Mouse (Mus musculus) spleen, adult 2 months (tissue): ENCODE measurements around the gene Fbxo47. TPM values are rescaled to one million over a fixed set of nuclear protein-coding genes. Genes with fewer than 3 reads are reported as not detected.
A peak's percentile ranks its signal among the peaks of the same experiment; 100 is the strongest.

Source experiments
- DNase-seq, 2 experiments: peaks; one replicate each; pipeline versions ENCODE4 v3.0.0 to v3.0.0-alpha.2; 2012 to 2021; ENCODE audit warnings: low spot score in 2 of 2, low read depth in 1 of 2
- H3K27ac ChIP-seq: fragments of 200-500 bp; 2 replicates; pipeline ENCODE4 v1.5.1; 2012; ENCODE audit warnings: low read length, inconsistent platforms; ENCODE audit not compliant: insufficient read depth
- H3K27me3 ChIP-seq: fragments of 200-500 bp; 2 replicates; pipeline ENCODE4 v1.6.1; 2012; ENCODE audit warnings: mild to moderate bottlenecking, moderate library complexity, low read length, inconsistent platforms; ENCODE audit not compliant: control insufficient read depth, insufficient read depth
- H3K36me3 ChIP-seq: fragments of 200-500 bp; 2 replicates; pipeline ENCODE4 v1.6.1; 2012; ENCODE audit warnings: mild to moderate bottlenecking, low read length, inconsistent platforms; ENCODE audit not compliant: control insufficient read depth, insufficient read depth
- H3K4me1 ChIP-seq: fragments of 200-500 bp; 2 replicates; pipeline ENCODE4 v1.6.1; 2011; ENCODE audit warnings: inconsistent platforms; ENCODE audit not compliant: control insufficient read depth, insufficient read depth, insufficient read length
- H3K4me3 ChIP-seq: fragments of 200-500 bp; 2 replicates; pipeline ENCODE4 v1.5.1; 2011; ENCODE audit warnings: mild to moderate bottlenecking, inconsistent platforms; ENCODE audit not compliant: insufficient read depth, insufficient read length; ENCODE audit errors: extremely low read depth
- CTCF ChIP-seq: fragments of 200-500 bp; IDR thresholded peaks from 2 replicates; pipeline ENCODE4 v1.5.1; 2011; ENCODE audit warnings: mild to moderate bottlenecking, inconsistent platforms; ENCODE audit not compliant: insufficient read depth, insufficient read length, insufficient replicate concordance; ENCODE audit errors: extremely low read depth
- POLR2A ChIP-seq: fragments of 200-500 bp; IDR thresholded peaks from 2 replicates; pipeline ENCODE4 v1.6.1; 2011; ENCODE audit warnings: low read depth, low read length, inconsistent platforms
- WGBS: fragments of 180-500 bp; shearing (Covaris S2); methylation state at CpG from one replicate; pipeline ENCODE4 v1.1.7; 2018; 5-methylcytosine and 5-hydroxymethylcytosine counted together
- polyA plus RNA-seq: library from polyadenylated mRNA; depleted of rRNA; stranded (reverse); fragments of >200 nt; gene quantifications from 2 replicates; pipeline ENCODE4 v1.2.3, GENCODE M21; 2012

Gene Fbxo47
- polyA plus RNA-seq, 1 experiment: 0.20 TPM

GRCm38 (mm10) chr11:97819923-97820322 is 64.0 kb downstream of the Fbxo47 start:
- Histone ChIP-seq H3K4me1 (peaks cover 18% of the 10 kb centered on the region), H3K27me3 (no peaks in the 10 kb centered on the region), H3K36me3 (peaks cover 31% of the 10 kb centered on the region), H3K27ac (peak overlapping the region; percentile 40; the same call in 1 of the 2 replicates), H3K4me3 (no peak overlapping the region)
- WGBS: 66% methylated on average over 5 of the region's 5 CpGs
- no peak for DNase-seq
- TF ChIP-seq CTCF (no peak), POLR2A (no peak)

GRCm38 (mm10) chr11:97819102-97819501 is 64.9 kb downstream of the Fbxo47 start:
- Histone ChIP-seq H3K27ac (no peak overlapping the region), H3K36me3 (peaks cover 31% of the 10 kb centered on the region), H3K27me3 (no peaks in the 10 kb centered on the region), H3K4me3 (no peak overlapping the region), H3K4me1 (peaks cover 10% of the 10 kb centered on the region; the same call in 1 of the 2 replicates)
- DNase-seq: no peak
- WGBS: 70% methylated on average over 4 of the region's 4 CpGs
- no peak for TF ChIP-seq POLR2A
- TF ChIP-seq CTCF: no peak

GRCm38 (mm10) chr11:97818571-97818970 is 65.4 kb downstream of the Fbxo47 start:
- 52% methylated on average over 4 of the region's 4 CpGs for WGBS
- no peak overlapping the region for H3K4me3 ChIP-seq

GRCm38 (mm10) chr11:97818003-97818402 is 66.0 kb downstream of the Fbxo47 start:
- 84% methylated on average over 6 of the region's 6 CpGs for WGBS
- 0 out of 2 replicates have a peak overlapping the region, but pooled peaks have one; percentile 14 for H3K27ac ChIP-seq
- H3K27me3 ChIP-seq: no peaks in the 10 kb centered on the region
- H3K4me1 ChIP-seq: peaks cover 10% of the 10 kb centered on the region; the same call in 1 of the 2 replicates
- H3K36me3 ChIP-seq: peaks cover 32% of the 10 kb centered on the region
- DNase-seq: no peak
- no peak overlapping the region for H3K4me3 ChIP-seq
- TF ChIP-seq POLR2A (no peak), CTCF (no peak)

More at GRCm38 (mm10) chr11:97818571-97818970, 65.4 kb downstream of the Fbxo47 start:
- peaks cover 33% of the 10 kb centered on the region for H3K36me3 ChIP-seq
- no peak for TF ChIP-seq POLR2A
- TF ChIP-seq CTCF: no peak
- H3K27me3 ChIP-seq: no peaks in the 10 kb centered on the region
- DNase-seq: no peak
- peak overlapping the region; percentile 24; the same call in 1 of the 2 replicates for H3K27ac ChIP-seq
- peaks cover 10% of the 10 kb centered on the region; the same call in 1 of the 2 replicates for H3K4me1 ChIP-seq

- Histone ChIP-seq H3K27ac (peak overlapping the region; percentile 43; the same call in 1 of the 2 replicates), H3K4me1 (peaks cover 10% of the 10 kb centered on the region; the same call in 1 of the 2 replicates), H3K36me3 (peaks cover 29% of the 10 kb centered on the region), H3K4me3 (no peak overlapping the region), H3K27me3 (no peaks in the 10 kb centered on the region)
- TF ChIP-seq POLR2A: no peak
- no peak for TF ChIP-seq CTCF
- 64% methylated on average over 5 of the region's 5 CpGs for WGBS
- DNase-seq: no peak
These were observed 66.6 kb downstream of the Fbxo47 start for GRCm38 (mm10) chr11:97817379-97817778.

- Histone ChIP-seq H3K4me3 (no peak overlapping the region), H3K4me1 (peaks cover 10% of the 10 kb centered on the region; the same call in 1 of the 2 replicates), H3K27ac (no peak overlapping the region), H3K27me3 (no peaks in the 10 kb centered on the region), H3K36me3 (peaks cover 29% of the 10 kb centered on the region)
- WGBS: 80% methylated on average over 9 of the region's 9 CpGs
- no peak for DNase-seq
- TF ChIP-seq POLR2A: no peak
- TF ChIP-seq CTCF: no peak
These were observed 67.0 kb downstream of the Fbxo47 start for GRCm38 (mm10) chr11:97816916-97817315.

- WGBS: 90% methylated on average over 5 of the region's 5 CpGs
- Histone ChIP-seq H3K36me3 (peaks cover 31% of the 10 kb centered on the region), H3K4me1 (peaks cover 13% of the 10 kb centered on the region; the same call in 1 of the 2 replicates), H3K4me3 (no peak overlapping the region), H3K27ac (no peak overlapping the region), H3K27me3 (no peaks in the 10 kb centered on the region)
- no peak for TF ChIP-seq CTCF
- TF ChIP-seq POLR2A: no peak
- no peak for DNase-seq
These were observed 67.8 kb downstream of the Fbxo47 start for GRCm38 (mm10) chr11:97816176-97816575.
